Mouse (Mus musculus): ENCODE results near the gene Josd1. TPM values are rescaled to one million over a fixed set of nuclear protein-coding genes. Genes with fewer than 3 reads are reported as not detected.

Gene Josd1
- total RNA-seq, 2 experiments from 2014 or later, result 29.3 to 30.1 TPM

GRCm38 (mm10) chr15:79664666-79665065 is 23.1 kb downstream of the Josd1 start:
- DNase-seq, result no peak
- intact Hi-C loops (cut with DNase I), result no loop called here

GRCm38 (mm10) chr15:79661852-79662251 is 25.9 kb downstream of the Josd1 start:
- intact Hi-C loops (cut with DNase I), result no loop called here
- peak in 1 of 2 experiments; percentile 51 for DNase-seq

- peak; percentile 97 for DNase-seq
- intact Hi-C loops (cut with DNase I), result loop anchor here (10.0 kb wide), 1 partner anchor 434 kb away; the partner anchor contains the start of genes Gm49486 and Pick1
These were observed 29.0 kb downstream of the Josd1 start, which contains the start of the genes Fam227a and Cby1 for GRCm38 (mm10) chr15:79658531-79659375. Fam227a (minus strand) TSS chr15:79658956. Cby1 (plus strand) TSS chr15:79659199.

GRCm38 (mm10) chr15:79657837-79658530 is 29.7 kb downstream of the Josd1 start:
- intact Hi-C loops (cut with DNase I), result loop anchor here (10.0 kb wide), 1 partner anchor 433 kb away; the partner anchor contains the start of genes Gm49486 and Pick1
- peak; percentile 84 to 89 for DNase-seq

- DNase-seq, result no peak
- intact Hi-C loops (cut with DNase I), result loop anchor here (10.0 kb wide), 1 partner anchor 432 kb away; the partner anchor contains the start of genes Gm49486 and Pick1
These were observed 31.3 kb downstream of the Josd1 start for GRCm38 (mm10) chr15:79656451-79656850.

- intact Hi-C loops (cut with DNase I), result loop anchor here (10.0 kb wide), 1 partner anchor 427 kb away; the partner anchor contains the start of genes Gm49486 and Pick1
- DNase-seq, result no peak
These were observed 36.2 kb downstream of the Josd1 start for GRCm38 (mm10) chr15:79651481-79651880.

GRCm38 (mm10) chr15:79650569-79650968 is 37.1 kb downstream of the Josd1 start:
- peak in 1 of 2 experiments; percentile 58 for DNase-seq
- intact Hi-C loops (cut with DNase I), result loop anchor here (10.0 kb wide), 1 partner anchor 426 kb away; the partner anchor contains the start of genes Gm49486 and Pick1

GRCm38 (mm10) chr15:79648130-79648529 is 39.6 kb downstream of the Josd1 start:
- intact Hi-C loops (cut with DNase I), result no loop called here
- no peak for DNase-seq

- DNase-seq, result no peak
- intact Hi-C loops (cut with DNase I), result no loop called here
These were observed 42.2 kb downstream of the Josd1 start for GRCm38 (mm10) chr15:79645483-79645882.

- DNase-seq, result no peak
- intact Hi-C loops (cut with DNase I), result no loop called here
These were observed 46.4 kb downstream of the Josd1 start for GRCm38 (mm10) chr15:79641135-79641817.

GRCm38 (mm10) chr15:79630471-79630870 is 57.2 kb downstream of the Josd1 start:
- no peak for DNase-seq
- intact Hi-C loops (cut with DNase I), result no loop called here

Other genes starting within 250 kb of the Josd1 start
- 10 to 100 TPM; 79.6 to 81.4 TPM for gene Csnk1e, start 232.4 kb downstream of the Josd1 start, total RNA-seq (2021)
- gene Kcnj4, start 182.7 kb downstream of the Josd1 start, total RNA-seq (2021), result under 1 TPM; 0.27 to 0.31 TPM
- 10 to 100 TPM; 21.4 to 24.2 TPM for gene Kdelr3, start 171.5 kb downstream of the Josd1 start, total RNA-seq (2021)
- 100 to 1,000 TPM; 186 to 188 TPM for gene Ddx17, start 141.2 kb downstream of the Josd1 start, total RNA-seq (2021)
- 1 to 10 TPM in 1 of 2 experiments, under 1 TPM in 1; 0.69 to 1.2 TPM for gene Dmc1, start 82.8 kb downstream of the Josd1 start, total RNA-seq (2021)
- gene Fam227a, start 29.0 kb downstream of the Josd1 start, total RNA-seq (2021), result 1 to 10 TPM in 1 of 2 experiments, under 1 TPM in 1; 0.97 to 1.3 TPM
- gene Cby1, start 28.7 kb downstream of the Josd1 start, total RNA-seq (2021), result 10 to 100 TPM; 28.2 to 29.3 TPM
- 100 to 1,000 TPM; 146 to 154 TPM for gene Tomm22, start 17.1 kb downstream of the Josd1 start, total RNA-seq (2021)
- gene Gtpbp1, start 2.9 kb upstream of the Josd1 start, total RNA-seq (2021), result 10 to 100 TPM; 36.1 to 37.8 TPM
- 10 to 100 TPM; 69.7 to 71.8 TPM for gene Sun2, start 54.6 kb upstream of the Josd1 start, total RNA-seq (2021)
- gene Dnal4, start 89.9 kb upstream of the Josd1 start, total RNA-seq (2021), result 10 to 100 TPM; 20.2 to 22.9 TPM
- gene Nptxr, start 116.8 kb upstream of the Josd1 start, total RNA-seq (2021), result 1 to 10 TPM; 3.8 to 4.1 TPM
- gene Npcd, start 146.3 kb upstream of the Josd1 start, total RNA-seq (2021), result 1 to 10 TPM in 1 of 2 experiments, under 1 TPM in 1; 0.74 to 1.8 TPM
- 10 to 100 TPM; 40.7 to 48.7 TPM for gene Cbx6, start 146.8 kb upstream of the Josd1 start, total RNA-seq (2021)
- gene Apobec3, start 203.7 kb upstream of the Josd1 start, total RNA-seq (2021), result 10 to 100 TPM; 11.2 to 11.7 TPM